Mouse (Mus musculus) left cerebral cortex, postnatal 36 days (tissue): ENCODE measurements around the gene Magi2. TPM values are rescaled to one million over a fixed set of nuclear protein-coding genes. Genes with fewer than 3 reads are reported as not detected.
"Not testable (repeated sequence)": the region's sequence is repeated elsewhere in the genome, so short reads cannot be mapped to it uniquely, and the experiment has no call there.

Experiments used
- DNase-seq, 2 experiments: peaks; one replicate each; pipeline ENCODE4 v3.0.0; 2021 to 2022; ENCODE audit warnings: low spot score in 2 of 2, mixed read lengths in 1 of 2
- intact Hi-C: fragments of 180-260 bp; cut with DNase I; formaldehyde crosslinking; loops from one replicate; pipeline ENCODE4 v1.15.1; 2025
- total RNA-seq, 2 experiments: library from RNA; stranded (reverse); gene quantifications; 2 replicates each; pipeline ENCODE4 v1.2.3; 2021

Gene Magi2
- total RNA-seq, 2 experiments from 2014 or later, result 121 to 141 TPM

DNA sequence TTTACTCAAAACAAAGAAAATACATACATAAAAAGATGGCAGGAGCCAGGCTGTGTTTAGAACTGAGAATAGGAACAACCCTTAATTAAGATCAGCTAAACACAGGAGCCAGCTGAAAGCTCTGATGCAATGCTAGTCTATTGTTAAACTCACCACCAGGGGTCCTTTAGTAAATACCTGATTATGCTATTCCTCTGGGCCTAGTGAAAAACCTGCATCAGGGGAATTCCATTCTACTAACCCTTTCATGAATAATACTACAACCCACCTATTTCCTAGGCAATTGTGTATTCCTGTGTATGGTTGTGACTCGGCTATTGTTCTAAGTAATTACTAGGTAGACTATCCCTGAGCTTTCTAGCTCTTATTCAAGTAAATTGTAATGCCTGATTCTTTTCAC lies 177.4 kb downstream of the Magi2 start:
- DNase-seq, intact Hi-C loops: not testable (repeated sequence)

DNA sequence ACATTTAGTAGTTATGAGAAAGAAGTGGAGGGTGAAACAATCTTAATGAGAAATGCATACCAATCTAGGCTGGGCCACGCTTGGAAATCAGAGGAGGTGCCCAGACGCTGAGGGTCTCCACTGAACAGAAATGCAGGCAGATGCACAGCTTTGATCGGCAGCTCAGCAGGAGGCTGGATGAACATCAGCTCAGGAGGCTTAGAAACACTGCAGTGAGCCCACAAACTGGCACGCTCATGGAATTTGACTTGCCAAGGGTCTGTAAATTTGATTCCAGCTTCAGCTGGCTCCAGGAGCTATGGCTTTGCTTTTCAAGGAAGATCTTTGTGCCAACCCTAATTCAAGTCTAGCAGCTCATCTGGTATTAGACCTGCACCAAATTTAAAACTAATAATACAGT lies 187.7 kb downstream of the Magi2 start:
- DNase-seq, result no peak
- intact Hi-C loops, result no loop called here

DNA sequence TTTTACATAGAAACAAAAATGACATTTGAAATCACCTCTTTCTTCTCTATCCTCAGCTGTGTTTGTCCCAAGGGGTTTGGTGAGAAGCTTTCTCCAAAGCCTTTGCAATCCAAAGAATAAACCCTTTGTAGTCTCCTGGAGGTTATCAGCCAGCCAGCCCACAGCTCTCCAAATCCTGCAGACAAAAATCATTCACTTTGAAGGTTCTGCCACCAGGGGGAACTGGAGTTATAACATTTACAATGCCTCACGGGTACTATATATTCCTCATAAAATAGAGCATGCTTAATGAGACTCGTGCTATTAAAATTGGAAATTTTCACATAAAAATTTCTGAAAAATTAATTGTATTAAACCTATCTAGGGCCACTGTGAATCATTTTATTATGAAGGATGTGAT lies 202.5 kb downstream of the Magi2 start:
- peak; percentile 24 to 35 for DNase-seq
- intact Hi-C loops, result loop anchor here (2.0 kb wide), 1 partner anchor 1344 kb away; no protein-coding TSS in a partner anchor

DNA sequence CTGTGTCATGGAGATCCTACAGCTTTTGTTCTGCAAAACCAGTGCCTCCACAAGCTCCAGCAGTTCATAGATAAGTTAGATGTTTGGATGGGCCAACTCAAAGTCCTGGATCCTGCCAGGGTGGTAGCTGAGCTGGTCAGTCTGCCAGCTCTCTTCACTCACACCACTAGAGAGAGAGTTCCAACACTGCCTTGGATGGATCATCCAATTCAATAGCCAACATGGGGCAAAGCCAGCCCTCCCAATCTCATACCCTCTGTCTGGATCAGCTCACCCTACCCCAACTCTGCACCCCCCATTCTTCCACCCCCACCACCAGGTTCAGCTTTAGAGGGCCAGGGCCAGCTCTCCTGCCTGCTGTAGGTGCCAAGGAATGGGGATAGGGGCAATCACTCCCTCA lies 235.7 kb downstream of the Magi2 start:
- no peak for DNase-seq
- intact Hi-C loops, result no loop called here

DNA sequence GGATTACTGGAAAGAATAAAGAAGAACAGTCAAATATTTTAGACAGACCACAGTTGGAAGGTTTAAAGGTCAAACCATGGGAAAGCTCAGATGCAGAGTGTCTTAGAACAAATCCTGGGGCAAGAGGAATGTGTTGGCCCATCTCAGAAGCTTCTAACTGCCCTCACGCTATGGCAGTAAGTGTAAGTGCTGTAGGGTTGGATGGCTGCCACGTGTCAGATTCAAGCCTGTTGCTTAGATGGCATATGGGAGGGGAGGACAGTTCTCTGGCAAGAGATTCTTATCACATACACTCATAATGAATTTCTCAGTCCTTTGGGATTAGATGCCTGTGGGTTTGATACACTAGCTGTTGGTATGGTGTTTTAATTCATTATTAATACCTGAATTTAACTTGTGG lies 238.5 kb downstream of the Magi2 start:
- DNase-seq, result no peak
- intact Hi-C loops, result no loop called here

DNA sequence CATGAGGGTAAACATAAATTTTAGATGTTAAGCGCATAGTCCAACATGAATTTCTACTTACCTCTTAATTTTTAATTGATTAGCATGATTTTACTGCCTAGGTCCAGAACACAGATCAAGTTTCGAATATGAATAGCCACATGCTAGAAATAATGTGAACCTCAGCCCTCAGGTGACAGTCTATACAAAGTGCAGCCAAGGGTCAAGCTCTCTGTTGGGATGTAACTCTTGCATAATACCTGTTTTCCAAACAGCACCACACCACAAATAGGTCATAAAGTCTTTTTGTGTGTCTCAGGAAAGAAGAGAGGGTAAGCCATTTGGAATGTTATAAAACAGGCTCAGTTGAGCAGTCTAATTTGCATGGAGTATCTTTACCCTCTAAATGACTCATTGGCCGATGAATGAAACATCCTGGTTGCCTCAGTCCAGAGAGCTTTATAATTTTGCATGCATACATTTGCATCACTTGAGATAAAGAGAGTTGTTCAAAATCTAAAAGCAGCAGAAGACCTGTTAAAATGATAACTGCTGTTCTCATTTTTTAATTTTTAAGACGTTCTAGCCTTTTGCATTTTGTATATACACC lies 246.1 kb downstream of the Magi2 start:
- intact Hi-C loops, result no loop called here
- DNase-seq, result no peak

DNA sequence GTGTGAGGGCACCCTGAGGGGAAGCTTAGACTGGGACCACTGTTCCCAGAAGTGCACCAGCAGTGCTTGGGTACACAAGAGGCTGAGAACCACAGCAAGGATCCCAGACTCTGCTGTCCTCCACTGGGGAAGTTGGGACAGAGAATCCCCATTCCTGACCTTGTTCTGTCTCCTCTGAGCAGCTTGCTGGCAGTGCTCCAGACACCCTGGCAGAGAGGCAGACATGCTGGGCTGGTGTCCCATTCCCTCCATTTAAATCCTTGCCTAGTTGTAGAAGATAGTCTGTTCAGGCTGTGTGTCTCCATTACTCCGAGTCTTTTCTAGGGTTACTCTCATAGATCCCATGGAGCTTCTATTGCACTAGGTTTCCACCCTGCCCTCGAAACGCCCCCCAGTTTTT lies 256.1 kb downstream of the Magi2 start:
- intact Hi-C loops, result no loop called here
- DNase-seq, result peak in 1 of 2 experiments; percentile 14

DNA sequence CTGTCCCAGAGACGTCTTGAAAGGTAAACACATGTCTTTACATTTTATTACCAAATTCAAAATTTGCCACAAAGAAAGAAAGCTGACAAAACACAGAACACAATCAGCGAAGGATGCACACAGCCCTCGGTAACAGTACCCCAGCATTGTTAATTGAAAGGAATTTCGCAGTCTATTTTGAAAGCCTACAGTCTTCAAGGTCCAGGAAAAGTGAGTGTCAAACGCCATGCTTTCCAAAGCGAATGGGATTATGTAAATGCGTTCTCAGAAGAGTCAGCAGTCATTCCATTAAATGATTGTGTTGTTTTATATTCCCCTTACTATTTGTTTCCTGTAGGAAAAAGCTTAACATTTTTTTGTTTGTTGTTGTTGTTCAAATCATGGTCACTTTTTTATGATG lies 261.1 kb downstream of the Magi2 start:
- no peak for DNase-seq

DNA sequence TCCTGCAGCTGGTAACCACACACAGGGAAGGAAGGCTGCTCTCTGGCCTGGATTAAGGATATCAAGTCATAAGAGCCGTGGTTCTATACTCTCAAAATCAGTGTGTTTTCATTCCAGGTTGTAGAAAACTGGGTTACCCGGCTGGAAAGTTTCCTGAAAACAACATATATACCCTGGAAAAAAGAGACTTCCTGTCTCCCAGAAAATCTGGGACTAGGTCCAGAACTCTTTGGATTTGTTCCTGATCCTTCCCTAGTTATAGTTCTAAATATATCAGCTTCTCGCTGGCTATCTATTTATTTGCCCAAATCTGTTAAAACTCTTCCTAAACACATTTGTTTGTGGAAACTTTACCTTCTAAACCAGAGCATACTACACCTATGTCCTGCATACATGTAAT lies 274.2 kb downstream of the Magi2 start:
- intact Hi-C loops, result no loop called here
- DNase-seq, result no peak

More for the DNA sequence above, 261.1 kb downstream of the Magi2 start:
- intact Hi-C loops, result no loop called here

DNA sequence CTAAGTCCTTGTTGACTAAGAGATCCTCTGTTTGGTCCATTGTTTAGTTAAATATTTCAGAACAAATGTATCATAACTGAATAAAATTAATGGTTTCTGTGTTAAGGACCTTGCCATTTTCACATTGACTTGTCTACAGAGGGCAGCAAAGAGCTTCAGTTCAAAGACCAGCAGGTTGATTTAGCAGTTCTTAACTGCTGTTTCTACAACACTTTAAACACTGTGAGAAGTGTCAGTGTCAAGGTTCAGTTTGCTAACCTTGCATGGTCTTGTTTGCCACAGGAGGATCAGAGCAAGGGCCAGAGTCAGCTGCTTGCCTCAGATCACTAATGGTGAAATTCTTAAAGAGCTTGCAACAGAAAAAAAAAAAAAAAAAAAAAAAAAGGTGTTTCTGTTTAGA lies 295.3 kb downstream of the Magi2 start:
- DNase-seq, result no peak
- intact Hi-C loops, result loop anchor here (5.0 to 10.0 kb wide), 2 partner anchors 1180 to 1253 kb away; no protein-coding TSS in a partner anchor

DNA sequence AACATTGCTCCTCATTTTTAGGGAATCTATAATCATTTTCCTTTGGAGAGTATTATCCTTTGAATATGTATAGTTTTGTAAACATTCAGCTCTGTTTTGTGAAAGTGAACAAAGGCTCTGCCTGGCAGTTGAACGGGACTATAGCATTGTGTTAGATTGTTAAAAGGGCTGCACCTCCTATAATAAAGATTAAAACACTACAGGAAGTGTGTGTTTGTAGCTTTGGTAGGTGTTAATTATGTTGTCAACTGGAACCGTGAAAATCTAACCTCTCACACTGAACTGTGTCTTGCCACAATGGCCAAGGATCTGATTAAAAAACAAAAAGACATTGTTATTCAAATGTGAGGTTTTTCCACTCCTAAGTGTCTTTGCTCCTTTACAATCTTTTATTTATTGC lies 312.5 kb downstream of the Magi2 start:
- intact Hi-C loops, result no loop called here
- no peak for DNase-seq

DNA sequence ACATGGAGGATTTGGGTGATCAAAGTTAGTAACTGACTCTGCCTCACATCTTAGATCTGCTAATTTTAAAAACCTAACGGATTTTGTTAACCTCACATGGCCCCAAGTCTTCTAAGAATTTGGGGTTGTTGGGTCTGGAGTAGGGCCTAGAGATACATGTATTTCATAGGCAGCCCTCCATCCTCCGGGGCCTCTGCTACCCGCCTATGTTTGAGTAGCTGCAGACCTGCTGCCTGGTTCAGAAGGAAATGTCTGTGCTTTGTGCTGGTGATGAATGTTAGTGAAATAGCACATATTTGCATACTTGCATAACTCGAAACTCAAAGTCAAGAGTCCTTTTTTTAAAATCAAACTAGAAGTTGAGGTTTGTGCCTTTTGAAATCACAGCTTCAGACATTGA lies 319.6 kb downstream of the Magi2 start:
- DNase-seq, result peak; percentile 36 to 49
- intact Hi-C loops, result no loop called here

DNA sequence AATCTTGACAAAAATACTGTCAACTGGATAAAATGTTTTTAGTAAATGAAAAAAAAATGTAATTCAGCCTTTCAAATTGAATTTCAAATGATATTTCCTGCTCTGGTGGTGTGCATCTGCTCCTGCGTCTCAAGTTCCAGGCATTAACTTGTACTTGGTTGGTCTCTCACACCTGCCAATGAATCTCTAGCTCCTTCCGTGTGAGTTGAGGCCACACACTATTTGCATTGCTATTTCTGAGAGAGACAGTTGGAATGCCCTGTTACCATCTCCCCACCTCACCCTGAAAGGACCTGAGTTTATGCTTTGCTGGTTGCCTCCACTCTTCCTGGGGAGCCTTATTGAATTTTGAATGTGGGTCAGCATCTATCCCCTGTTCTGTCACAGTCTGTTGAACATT lies 320.1 kb downstream of the Magi2 start:
- intact Hi-C loops, result no loop called here
- DNase-seq, result no peak

DNA sequence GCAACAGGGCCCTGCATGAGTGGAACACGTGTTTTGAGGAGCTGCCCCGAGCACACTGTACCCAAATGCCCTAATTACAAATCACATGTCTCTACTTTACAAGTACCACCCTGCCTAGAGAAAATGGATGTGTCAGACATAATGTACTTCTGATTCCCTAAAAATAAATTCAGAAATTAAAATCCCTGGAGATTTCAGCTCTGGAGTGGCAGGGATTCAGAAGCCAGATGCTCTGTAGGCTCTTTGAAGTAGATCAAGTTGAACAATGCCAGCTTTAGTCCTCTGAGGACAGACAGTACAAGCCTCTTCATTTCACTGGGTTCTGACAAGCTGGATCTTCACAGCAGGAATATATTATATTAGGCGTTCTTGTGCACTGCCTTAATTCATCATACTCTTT lies 326.7 kb downstream of the Magi2 start:
- intact Hi-C loops, result no loop called here
- DNase-seq, result peak in 1 of 2 experiments; percentile 23

DNA sequence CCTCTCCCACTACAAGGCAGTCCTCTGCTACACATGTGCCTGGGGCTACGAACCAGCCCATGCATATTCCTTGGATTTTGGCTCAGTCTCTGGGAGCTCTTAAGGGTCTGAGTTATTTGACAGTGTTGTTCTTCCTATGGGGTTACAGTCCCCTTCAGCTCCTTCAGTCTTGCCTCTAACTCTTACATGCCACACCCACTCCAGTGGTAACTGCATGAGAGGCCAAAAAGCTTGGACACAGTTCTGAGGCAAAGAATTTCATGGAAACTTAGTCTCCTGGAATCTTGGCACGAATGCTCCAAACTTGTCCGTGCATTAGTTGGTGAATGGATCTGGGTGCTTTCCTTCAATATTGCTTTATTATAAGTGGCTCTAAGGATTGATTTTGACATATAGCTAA lies 338.8 kb downstream of the Magi2 start:
- no peak for DNase-seq
- intact Hi-C loops, result no loop called here

DNA sequence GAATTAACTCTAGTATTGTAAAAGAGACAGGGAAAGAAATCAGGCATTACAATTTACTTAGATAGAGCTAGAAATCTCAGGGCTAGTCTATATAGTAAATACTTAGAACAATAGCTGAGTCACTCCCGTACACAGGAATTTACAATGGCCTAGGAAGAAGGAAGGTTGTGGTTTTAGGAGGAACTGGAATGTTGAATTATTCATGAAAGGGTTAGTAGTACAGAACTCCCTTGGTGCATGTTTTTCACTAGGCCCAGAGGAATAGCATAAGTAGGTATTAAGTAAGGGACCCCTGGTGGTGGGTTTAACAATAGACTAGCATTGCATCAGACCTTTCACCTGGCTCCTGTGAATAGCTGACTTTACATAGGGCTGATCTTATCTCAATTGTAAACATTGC lies 339.3 kb downstream of the Magi2 start:
- intact Hi-C loops, DNase-seq: not testable (repeated sequence)

DNA sequence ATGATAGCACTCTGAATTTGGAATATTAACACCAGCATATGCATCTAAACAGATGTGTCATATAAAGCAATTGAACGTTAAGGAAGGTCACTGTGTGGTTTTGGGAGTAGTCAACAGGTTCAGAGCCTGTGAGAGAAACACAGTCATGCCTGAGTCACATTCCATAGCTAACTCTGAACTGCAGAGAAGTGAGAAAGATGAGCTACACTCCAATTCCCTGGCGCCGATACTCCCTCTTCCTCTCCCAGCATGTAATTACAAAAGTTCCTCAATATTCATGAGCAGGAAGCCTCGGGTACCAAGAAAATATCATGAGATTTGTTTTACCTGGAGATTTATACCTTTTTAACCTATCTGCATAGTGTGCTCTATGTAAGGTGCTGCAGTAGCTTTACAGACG lies 380.9 kb downstream of the Magi2 start:
- no peak for DNase-seq
- intact Hi-C loops, result no loop called here

DNA sequence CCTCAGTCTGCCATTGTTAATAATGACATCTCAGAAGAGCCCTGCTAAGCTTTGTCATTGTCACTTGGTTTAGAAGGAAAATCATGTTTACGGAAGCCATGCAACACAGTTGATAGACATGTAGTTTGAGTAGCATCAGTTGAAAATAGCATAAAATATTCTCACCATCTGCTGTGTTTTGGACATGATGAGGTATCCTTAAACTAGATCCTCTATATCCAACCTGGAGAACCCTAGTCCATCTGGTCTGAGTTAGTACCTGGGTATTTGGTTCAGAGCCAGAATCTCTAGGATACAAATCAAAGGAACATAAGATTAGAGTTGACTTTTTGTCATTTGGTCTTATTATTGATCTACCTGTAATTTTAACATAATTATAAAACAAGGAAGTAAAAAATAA lies 385.0 kb downstream of the Magi2 start:
- DNase-seq, result no peak
- intact Hi-C loops, result no loop called here

DNA sequence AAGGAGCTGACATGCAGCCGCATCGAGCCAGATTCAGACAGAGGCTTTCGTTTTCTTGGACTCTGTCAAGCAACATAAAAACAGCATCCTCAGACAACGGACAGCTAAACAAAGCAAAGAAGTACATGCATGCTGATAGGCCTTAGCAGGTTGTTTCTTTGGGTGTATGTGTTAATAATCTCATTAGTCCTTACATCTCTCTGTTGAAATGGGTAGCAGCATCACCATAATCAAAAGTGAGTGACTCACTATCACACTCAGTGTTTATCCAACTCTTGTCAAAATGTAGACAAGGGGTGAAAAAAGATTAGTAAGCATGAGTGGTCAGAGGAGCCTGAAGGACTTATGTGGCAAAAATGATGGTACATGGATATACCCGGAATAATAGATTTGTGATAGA lies 394.8 kb downstream of the Magi2 start:
- intact Hi-C loops, result no loop called here
- no peak for DNase-seq

DNA sequence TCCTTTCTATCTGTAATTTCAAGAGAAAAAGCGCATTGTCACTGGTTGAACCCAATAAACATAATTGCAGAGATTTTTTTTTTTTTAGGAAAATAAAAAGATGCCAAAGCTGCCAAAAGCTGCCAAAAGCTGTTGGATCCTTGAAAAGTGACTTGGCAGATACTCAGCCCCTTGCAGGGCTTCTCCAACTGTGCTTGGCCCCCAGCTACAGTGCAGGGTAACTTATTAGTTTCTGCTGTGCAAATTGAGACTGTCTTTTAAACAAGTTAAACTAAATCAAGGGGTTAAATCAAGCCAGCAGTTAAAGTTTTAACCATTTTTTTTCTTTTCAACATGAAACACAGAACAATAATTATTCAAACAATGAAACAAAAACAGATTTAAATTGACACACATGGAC lies 407.1 kb downstream of the Magi2 start:
- no peak for DNase-seq
- intact Hi-C loops, result no loop called here

DNA sequence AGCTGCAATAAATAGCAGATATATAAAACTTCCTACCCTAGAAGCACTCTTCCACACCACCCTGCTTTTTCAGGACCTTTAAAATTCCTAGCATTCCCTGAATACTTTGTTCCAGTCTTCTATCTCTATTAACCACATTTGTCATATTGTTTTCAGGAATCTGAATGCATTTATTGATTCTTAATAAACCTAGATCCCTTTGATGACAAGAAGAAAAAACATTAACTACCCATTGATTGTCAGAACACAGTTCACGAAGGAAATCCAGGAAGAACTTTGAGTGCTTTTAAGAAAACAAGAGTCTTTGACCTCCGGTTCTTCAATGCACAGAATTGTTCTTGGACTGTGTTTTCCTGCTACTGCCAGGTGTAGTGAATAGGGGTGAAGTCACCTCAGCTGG lies 411.0 kb downstream of the Magi2 start:
- no peak for DNase-seq
- intact Hi-C loops, result no loop called here

DNA sequence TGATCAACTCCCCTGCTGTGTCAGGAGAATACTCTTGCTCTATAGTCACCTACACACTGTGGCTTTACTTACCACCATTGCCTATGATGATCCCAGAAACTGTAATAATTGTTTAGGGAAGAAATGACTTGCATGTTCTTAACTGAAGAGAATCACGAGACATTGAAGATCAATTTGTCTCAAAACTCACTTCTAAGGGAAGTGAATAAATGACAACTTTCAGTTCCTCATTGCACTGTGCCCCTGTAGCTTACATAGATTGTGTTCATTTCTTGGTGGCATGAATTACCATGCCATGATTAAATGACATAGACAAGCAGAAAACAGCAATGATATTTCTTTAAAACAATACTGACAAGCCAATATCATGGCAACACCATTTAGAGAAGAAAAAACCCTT lies 429.1 kb downstream of the Magi2 start:
- DNase-seq, result no peak
- intact Hi-C loops, result no loop called here
